ENCODE assay signal across 9 mouse cellular contexts in the genomic region with DNA sequence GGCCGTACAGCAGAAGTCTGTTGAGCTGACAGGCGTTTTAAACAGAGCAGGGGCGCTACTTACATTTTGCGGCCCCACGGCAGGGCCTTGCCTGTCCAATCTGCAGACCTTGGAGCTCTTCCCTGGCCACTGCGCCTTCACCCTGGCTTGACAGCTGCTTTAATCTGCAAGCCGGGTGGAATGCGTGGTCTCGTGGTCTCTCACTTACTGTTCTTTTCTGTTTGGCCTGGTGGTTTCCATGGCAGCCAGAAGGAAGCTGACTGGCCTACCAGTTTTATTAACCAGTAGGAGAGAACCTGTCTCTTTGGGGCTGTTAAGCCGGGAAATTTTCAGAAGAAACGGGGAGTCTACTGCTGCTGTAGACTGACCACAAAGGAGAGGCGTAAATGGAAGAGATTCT. TPM values are rescaled to one million over a fixed set of nuclear protein-coding genes. Genes with fewer than 3 reads are reported as not detected.
A peak's percentile ranks its signal among the peaks of the same experiment; 100 is the strongest.
DNase-seq lines count a peak whose midpoint lies in the region; ATAC-seq and TF ChIP-seq lines count a peak whose summit lies in the region.
"Had no signal": no experiment of that assay in that cellular context is flagged by ENCODE, and none has a peak within 500 bp of the region (broad histone marks: within the 10 kb centered on the region; RNA-seq: fewer than 3 reads in every experiment).

No protein-coding gene starts in this region.

- H3K9me3 ChIP-seq in embryonic facial prominence, embryonic 14.5 days (ENCODE audit: control insufficient read depth, low read length), result no peaks in the 10 kb centered on the region
- no peaks in the 10 kb centered on the region for H3K9me3 ChIP-seq in hindbrain, embryonic 14.5 days (ENCODE audit: control insufficient read depth, low read length)
- H3K9me3 ChIP-seq in neural tube, embryonic 15.5 days (replicated peaks), result no peaks in the 10 kb centered on the region

- no peaks in the 10 kb centered on the region for H3K4me1 ChIP-seq in embryonic facial prominence, embryonic 14.5 days (ENCODE audit: control insufficient read depth, insufficient read depth, low read length)
- H3K4me1 ChIP-seq in hindbrain, embryonic 14.5 days (replicated peaks; ENCODE audit: control insufficient read depth, insufficient read depth, low read length), result peaks cover 7% of the 10 kb centered on the region; the same call in 1 of the 2 replicates
- 0 out of 2 replicates have a peak, but pooled peaks cover 6% of the 10 kb centered on the region for H3K4me1 ChIP-seq in neural tube, embryonic 15.5 days

- H3K4me3 ChIP-seq in layer of hippocampus, adult 2 months, result peak overlapping the region; percentile 40
- H3K4me3 ChIP-seq in embryonic facial prominence, embryonic 14.5 days (ENCODE audit: low read depth, low read length), result no peak overlapping the region
- peak overlapping the region; percentile 5; the same call in 1 of the 2 replicates for H3K4me3 ChIP-seq in hindbrain, embryonic 14.5 days (replicated peaks; ENCODE audit: low read length)
- no peak overlapping the region for H3K4me3 ChIP-seq in neural tube, embryonic 15.5 days (replicated peaks)

- no peak overlapping the region for H3K9ac ChIP-seq in embryonic facial prominence, embryonic 14.5 days (ENCODE audit: low read depth, low read length)
- no peak overlapping the region for H3K9ac ChIP-seq in hindbrain, embryonic 14.5 days
- H3K9ac ChIP-seq in neural tube, embryonic 15.5 days (replicated peaks), result no peak overlapping the region

- 37% methylated on average over 12 of the region's 12 CpGs for WGBS in embryonic facial prominence, embryonic 14.5 days
- WGBS in hindbrain, embryonic 14.5 days, result 19% methylated on average over 12 of the region's 12 CpGs
- WGBS in neural tube, embryonic 15.5 days, result 17% methylated on average over 12 of the region's 12 CpGs

- ATAC-seq in embryonic facial prominence, embryonic 14.5 days (ENCODE audit: low read depth), result peak; percentile 50; the same call in 1 of the 2 replicates
- peak; percentile 46; the same call in 1 of the 2 replicates for ATAC-seq in hindbrain, embryonic 14.5 days (ENCODE audit: low FRiP score)
- 0 out of 2 replicates have a peak, but pooled peaks have one; percentile 15 for ATAC-seq in neural tube, embryonic 15.5 days (ENCODE audit: low FRiP score)
- ATAC-seq in CD4-positive, CD25-positive, alpha-beta regulatory T cell, adult 4 months, result no peak

- TF ChIP-seq CTCF in layer of hippocampus, adult 2 months (conservative IDR thresholded peaks at IDR 0.05), result no peak

- no peaks in the 10 kb centered on the region; the same call in 1 of the 2 replicates for H3K27me3 ChIP-seq in embryonic facial prominence, embryonic 14.5 days (replicated peaks; ENCODE audit: control insufficient read depth, insufficient read depth, low read length)
- H3K27me3 ChIP-seq in hindbrain, embryonic 14.5 days (ENCODE audit: control insufficient read depth, insufficient read depth, low read length), result no peaks in the 10 kb centered on the region
- H3K27me3 ChIP-seq in neural tube, embryonic 15.5 days (replicated peaks), result 0 out of 2 replicates have a peak, but pooled peaks cover 5% of the 10 kb centered on the region

- no peaks in the 10 kb centered on the region for H3K36me3 ChIP-seq in embryonic facial prominence, embryonic 14.5 days (ENCODE audit: control insufficient read depth, insufficient read depth, low read length)
- H3K36me3 ChIP-seq in hindbrain, embryonic 14.5 days (replicated peaks; ENCODE audit: control insufficient read depth, insufficient read depth), result no peaks in the 10 kb centered on the region
- no peaks in the 10 kb centered on the region for H3K36me3 ChIP-seq in neural tube, embryonic 15.5 days

- H3K4me2 ChIP-seq in embryonic facial prominence, embryonic 14.5 days (ENCODE audit: low read depth, low read length), result no peak overlapping the region
- peak overlapping the region; percentile 24; the same call in 1 of the 2 replicates for H3K4me2 ChIP-seq in hindbrain, embryonic 14.5 days (replicated peaks)
- H3K4me2 ChIP-seq in neural tube, embryonic 15.5 days, result peak overlapping the region; percentile 42

- H3K27ac ChIP-seq in layer of hippocampus, adult 2 months, result peak overlapping the region; percentile 72
- no peak overlapping the region for H3K27ac ChIP-seq in embryonic facial prominence, embryonic 14.5 days (replicated peaks; ENCODE audit: low read depth, low read length)
- H3K27ac ChIP-seq in hindbrain, embryonic 14.5 days, result peak overlapping the region; percentile 43
- no peak overlapping the region for H3K27ac ChIP-seq in neural tube, embryonic 15.5 days (replicated peaks)

- peak; percentile 35 to 40 for DNase-seq in layer of hippocampus, adult 2 months (ENCODE audit: low spot score in 2 of 2)
- no peak for DNase-seq in layer of hippocampus, adult 9-11 months
- peak; percentile 39 for DNase-seq in embryonic facial prominence, embryonic 14.5 days (ENCODE audit: low spot score)
- DNase-seq in hindbrain, embryonic 14.5 days (ENCODE audit: low spot score), result peak; percentile 55
- DNase-seq in thymus, postnatal 10 days (ENCODE audit: low spot score in 2 of 2), result no peak
- DNase-seq in ovary, adult 18-20 months (ENCODE audit: low spot score), result no peak

RNA-seq across cellular contexts. Expression of a gene that starts 24.6 kb away (rescaled TPM):
- total RNA-seq in layer of hippocampus, adult 2 months (2021), result 10 to 100 TPM; 73.6 to 90.7 TPM
- polyA plus RNA-seq in embryonic facial prominence, embryonic 14.5 days (2014; fragmentation: Nextera tagmentation; extraction: Ambion mirVana), result 51.8 and 58.2 TPM in 2 replicates
- polyA plus RNA-seq in hindbrain, embryonic 14.5 days (2014; fragmentation: Nextera tagmentation; extraction: Ambion mirVana), result 64.7 and 71.6 TPM in 2 replicates
- polyA plus RNA-seq in neural tube, embryonic 15.5 days (2015; fragmentation: Nextera tagmentation; extraction: Ambion mirVana), result 49.6 and 57.8 TPM in 2 replicates
- polyA plus RNA-seq in CD4-positive, CD25-positive, alpha-beta regulatory T cell, adult 4 months (2017; shearing (Covaris generic)), result 100 to 1,000 TPM; 121 to 128 TPM

RNA-seq across cellular contexts. Expression of a gene that starts 26.0 kb away (rescaled TPM):
- total RNA-seq in layer of hippocampus, adult 2 months (2021), result 1 to 10 TPM; 1.5 to 2.0 TPM
- 0.49 and 0.72 TPM in 2 replicates for polyA plus RNA-seq in embryonic facial prominence, embryonic 14.5 days (2014; fragmentation: Nextera tagmentation; extraction: Ambion mirVana)
- 0.76 and 1.5 TPM in 2 replicates for polyA plus RNA-seq in hindbrain, embryonic 14.5 days (2014; fragmentation: Nextera tagmentation; extraction: Ambion mirVana)
- polyA plus RNA-seq in neural tube, embryonic 15.5 days (2015; fragmentation: Nextera tagmentation; extraction: Ambion mirVana), result 0.18 and 0.33 TPM in 2 replicates
- 1 to 10 TPM; 1.5 to 2.0 TPM for polyA plus RNA-seq in CD4-positive, CD25-positive, alpha-beta regulatory T cell, adult 4 months (2017; shearing (Covaris generic))
- polyA plus RNA-seq: heart, embryonic 16.5 days had no signal

RNA-seq across cellular contexts. Expression of a gene that starts 57.9 kb away (rescaled TPM):
- 100 to 1,000 TPM; 424 to 431 TPM for total RNA-seq in layer of hippocampus, adult 2 months (2021)
- polyA plus RNA-seq in embryonic facial prominence, embryonic 14.5 days (2014; fragmentation: Nextera tagmentation; extraction: Ambion mirVana), result 15.6 and 15.8 TPM in 2 replicates
- 69.2 and 75.0 TPM in 2 replicates for polyA plus RNA-seq in hindbrain, embryonic 14.5 days (2014; fragmentation: Nextera tagmentation; extraction: Ambion mirVana)
- 40.6 and 46.2 TPM in 2 replicates for polyA plus RNA-seq in neural tube, embryonic 15.5 days (2015; fragmentation: Nextera tagmentation; extraction: Ambion mirVana)
- polyA plus RNA-seq in CD4-positive, CD25-positive, alpha-beta regulatory T cell, adult 4 months (2017; shearing (Covaris generic)), result 10 to 100 TPM; 30.6 to 40.9 TPM

Comparison
In these comparisons a context has a peak if more than half of its experiments do, and no peak if none do; other contexts are left out.
1. DNase-seq: peak in layer of hippocampus, adult 2 months (2 of 2), embryonic facial prominence, embryonic 14.5 days (single experiment) and hindbrain, embryonic 14.5 days (single experiment); none in layer of hippocampus, adult 9-11 months (single experiment), thymus, postnatal 10 days (0 of 2) and ovary, adult 18-20 months (single experiment).
2. H3K27ac ChIP-seq: peak in layer of hippocampus, adult 2 months (single experiment) and hindbrain, embryonic 14.5 days (single experiment); none in embryonic facial prominence, embryonic 14.5 days (single experiment) and neural tube, embryonic 15.5 days (single experiment).
3. H3K4me3 ChIP-seq: peak in layer of hippocampus, adult 2 months (single experiment) and hindbrain, embryonic 14.5 days (single experiment); none in embryonic facial prominence, embryonic 14.5 days (single experiment) and neural tube, embryonic 15.5 days (single experiment).